Mouse (Mus musculus): ENCODE results near the gene Usp1. TPM values are rescaled to one million over a fixed set of nuclear protein-coding genes. Genes with fewer than 3 reads are reported as not detected.
"Not testable (repeated sequence)": the region's sequence is repeated elsewhere in the genome, so short reads cannot be mapped to it uniquely, and the experiment has no call there.

Gene Usp1
- 10 to 100 TPM; 18.4 to 24.5 TPM for total RNA-seq (2021)

GRCm38 (mm10) chr4:98923568-98924070 lies at the start of gene Usp1:
TSS of gene Usp1 (plus strand) at chr4:98923810.
- DNase-seq (ENCODE audit: low spot score in 2 of 2), result peak in 1 of 2 experiments; percentile 89
- intact Hi-C loops (cut with DNase I), result loop anchor here (2.0 to 5.0 kb wide), 2 partner anchors 197 to 269 kb away; partner anchors contain the start of genes Atg4c and Dock7

DNA sequence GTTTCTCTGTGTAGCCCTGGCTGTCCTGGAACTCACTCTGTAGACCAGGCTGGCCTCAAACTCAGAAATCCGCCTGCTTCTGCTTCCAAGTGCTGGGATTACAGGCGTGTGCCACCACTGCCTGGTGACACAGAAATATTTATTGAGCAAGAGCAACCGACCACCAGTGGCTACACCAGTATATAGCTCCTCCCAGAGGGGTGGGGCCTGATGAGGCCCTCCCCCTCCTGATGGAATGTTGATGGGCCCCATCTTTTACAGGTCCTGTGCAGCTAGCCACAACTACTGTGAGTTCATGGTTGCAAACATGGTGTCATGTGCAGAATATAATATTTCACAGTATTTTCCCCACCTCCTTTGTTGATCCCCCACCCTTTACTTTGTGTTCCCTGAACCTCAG lies 40.9 kb upstream of the Usp1 start:
- no peak for DNase-seq (ENCODE audit: low spot score in 2 of 2)
- intact Hi-C loops (cut with DNase I), result no loop called here

DNA sequence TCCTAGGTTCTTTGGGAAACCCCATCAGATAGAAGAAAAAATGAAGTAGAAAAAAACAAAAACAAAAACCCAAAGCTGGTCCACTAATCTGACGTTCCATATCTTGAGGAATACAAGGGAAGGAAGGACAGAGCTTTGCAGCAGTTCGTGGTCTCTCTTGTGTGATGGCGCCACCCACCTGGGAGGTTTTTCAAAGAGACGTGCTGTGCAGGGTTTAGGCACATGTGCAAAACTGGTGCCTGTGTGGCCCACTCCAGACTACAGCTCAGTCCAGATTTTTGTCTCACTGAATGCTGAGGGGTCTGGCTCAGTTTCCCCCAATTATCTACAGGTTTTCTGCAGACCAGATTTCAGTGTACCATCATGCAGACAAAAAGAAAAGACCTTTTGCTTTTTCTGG lies 37.2 kb upstream of the Usp1 start:
- intact Hi-C loops (cut with DNase I), result loop anchor here (5.0 kb wide), 1 partner anchor 149 kb away; no protein-coding TSS in a partner anchor

DNA sequence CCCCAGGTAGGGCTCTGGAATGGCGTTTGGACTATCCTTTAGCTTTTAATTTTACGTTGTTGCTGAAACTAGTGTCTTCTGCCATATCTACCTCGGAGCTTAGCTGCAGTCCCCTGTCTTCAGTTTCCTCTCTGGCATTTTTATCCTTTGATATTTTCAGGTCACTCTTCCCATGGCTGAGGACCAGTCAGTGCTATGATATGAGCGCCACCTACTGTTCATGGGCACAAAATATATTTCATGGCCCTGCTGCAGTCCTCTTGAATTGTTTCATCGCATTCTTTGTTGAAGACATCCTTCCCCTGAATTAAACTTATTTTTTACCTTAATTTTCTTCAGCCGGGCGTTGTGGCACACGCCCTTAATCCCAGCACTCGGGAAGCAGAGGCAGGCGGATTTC lies 36.5 kb upstream of the Usp1 start:
- intact Hi-C loops (cut with DNase I), result loop anchor here (5.0 kb wide), 1 partner anchor 150 kb away; no protein-coding TSS in a partner anchor
- DNase-seq (ENCODE audit: low spot score in 2 of 2), result peak; percentile 23 to 29

More for the DNA sequence above, 37.2 kb upstream of the Usp1 start:
- DNase-seq (ENCODE audit: low spot score in 2 of 2), result no peak

- intact Hi-C loops (cut with DNase I), result no loop called here
- no peak for DNase-seq (ENCODE audit: low spot score in 2 of 2)
Measured at GRCm38 (mm10) chr4:98910246-98910645, 13.4 kb upstream of the Usp1 start.

DNA sequence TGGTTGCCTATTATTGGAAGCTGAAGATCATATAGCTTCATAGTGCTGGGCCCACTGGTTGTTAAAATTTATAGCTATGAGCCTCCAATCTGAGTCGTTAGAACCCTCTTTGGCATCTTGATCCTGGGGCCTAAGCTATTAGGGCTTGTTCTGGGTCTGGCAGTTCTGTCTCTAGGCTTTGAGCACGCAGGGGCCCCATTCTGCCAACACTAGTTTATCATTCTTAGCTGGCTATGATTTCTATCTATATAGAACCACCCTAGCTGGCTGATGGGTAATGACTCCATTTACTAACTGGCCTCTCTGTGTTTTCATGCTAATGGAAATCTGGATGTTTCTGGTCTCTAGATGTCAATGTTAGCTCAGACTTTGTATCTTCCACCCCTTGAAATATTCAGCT lies 5.9 kb upstream of the Usp1 start:
- DNase-seq (ENCODE audit: low spot score in 2 of 2), result no peak
- intact Hi-C loops (cut with DNase I), result no loop called here

- no peak for DNase-seq (ENCODE audit: low spot score in 2 of 2)
- intact Hi-C loops (cut with DNase I), result no loop called here
Measured at GRCm38 (mm10) chr4:98918204-98918603, 5.4 kb upstream of the Usp1 start.

DNA sequence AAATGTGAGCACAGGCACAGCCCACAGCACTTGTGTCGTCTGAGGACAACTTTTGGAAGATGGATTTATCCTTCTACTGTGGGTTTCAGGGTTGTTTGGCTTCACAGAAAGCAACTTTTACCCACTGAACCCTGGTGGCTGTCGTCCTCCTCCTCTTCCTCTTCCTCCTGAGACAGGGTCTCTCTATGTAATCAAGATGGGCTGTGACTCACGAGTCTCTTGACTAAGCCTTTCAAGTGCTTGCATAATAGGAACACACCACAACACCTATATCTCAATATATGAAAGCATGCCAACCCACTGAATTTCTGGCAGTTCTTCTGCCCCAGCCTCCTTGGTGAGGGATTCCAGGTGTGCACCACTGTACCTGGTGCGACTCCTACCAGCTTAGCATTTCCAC lies 2.7 kb upstream of the Usp1 start:
- intact Hi-C loops (cut with DNase I), result loop anchor here (5.0 kb wide), 1 partner anchor 271 kb away; the partner anchor contains the start of gene Atg4c

GRCm38 (mm10) chr4:98922061-98922642 lies 1.5 kb upstream of the Usp1 start:
- peak in 1 of 2 experiments; percentile 8 for DNase-seq (ENCODE audit: low spot score in 2 of 2)
- intact Hi-C loops (cut with DNase I), result loop anchor here (2.0 to 5.0 kb wide), 2 partner anchors 199 to 270 kb away; partner anchors contain the start of genes Atg4c and Dock7

More for the DNA sequence above, 2.7 kb upstream of the Usp1 start:
- no peak for DNase-seq (ENCODE audit: low spot score in 2 of 2)

GRCm38 (mm10) chr4:98922643-98923567 lies 705 bp upstream of the Usp1 start:
- peak; percentile 97 for DNase-seq (ENCODE audit: low spot score in 2 of 2)
- intact Hi-C loops (cut with DNase I), result loop anchor here (2.0 to 5.0 kb wide), 2 partner anchors 198 to 269 kb away; partner anchors contain the start of genes Atg4c and Dock7

DNA sequence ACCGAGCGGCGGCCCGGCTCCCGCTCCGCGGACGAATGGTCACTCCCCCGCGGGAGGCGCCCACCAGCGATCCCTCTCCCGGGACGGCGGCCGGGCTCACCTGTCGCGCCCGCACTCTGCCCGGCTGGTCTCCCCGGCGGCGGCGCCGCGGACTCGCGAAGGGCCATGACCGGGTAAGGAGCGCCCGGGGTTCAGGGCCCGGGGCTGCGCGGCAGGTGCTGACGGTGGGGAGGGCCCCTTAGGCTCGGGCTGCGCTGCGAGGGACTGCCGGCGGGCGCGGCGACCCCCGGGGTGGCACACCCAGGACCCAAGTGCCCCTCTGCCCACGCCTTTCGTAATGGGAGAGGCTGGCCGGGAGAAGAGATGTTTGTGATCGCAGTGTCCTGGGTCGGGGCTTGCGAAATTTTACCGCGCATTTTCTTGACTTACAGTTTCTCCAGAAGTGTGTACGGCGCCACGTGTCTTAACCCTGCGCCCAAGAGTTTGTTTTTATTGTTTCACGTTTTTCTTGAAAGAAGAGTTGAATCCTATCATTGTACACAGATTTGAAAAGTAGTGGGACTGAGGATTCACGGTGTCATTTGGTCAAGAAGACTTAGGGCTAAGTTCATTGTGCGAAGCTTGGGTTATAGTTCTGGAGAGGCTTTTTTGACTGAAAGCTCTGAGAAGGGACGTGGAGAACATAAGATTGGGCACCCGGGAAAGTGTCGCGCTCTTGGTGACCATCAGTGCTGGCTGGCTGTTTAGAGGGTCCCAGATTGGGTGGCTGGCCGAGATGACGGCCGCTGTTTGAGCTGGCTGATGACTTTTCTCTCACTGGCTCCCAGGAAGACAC lies 678 bp downstream of the Usp1 start:
- no peak for DNase-seq (ENCODE audit: low spot score in 2 of 2)
- intact Hi-C loops (cut with DNase I), result loop anchor here (5.0 kb wide), 1 partner anchor 268 kb away; the partner anchor contains the start of gene Atg4c

DNA sequence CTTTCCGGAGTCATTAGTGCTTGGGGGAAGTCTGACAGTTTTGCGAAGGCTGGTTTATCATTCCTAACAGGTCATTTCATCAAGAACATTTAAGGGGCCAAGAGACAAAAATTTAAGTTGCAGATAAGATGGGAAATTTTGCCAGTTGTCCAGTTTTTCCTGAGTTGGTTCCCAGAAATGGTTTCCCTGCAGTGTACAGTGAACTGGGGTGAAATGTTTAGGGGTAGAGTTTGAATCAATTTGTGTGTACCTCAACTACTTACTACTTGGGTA lies 1.2 kb downstream of the Usp1 start:
- intact Hi-C loops (cut with DNase I), result loop anchor here (5.0 kb wide), 1 partner anchor 267 kb away; the partner anchor contains the start of gene Atg4c
- no peak for DNase-seq (ENCODE audit: low spot score in 2 of 2)

DNA sequence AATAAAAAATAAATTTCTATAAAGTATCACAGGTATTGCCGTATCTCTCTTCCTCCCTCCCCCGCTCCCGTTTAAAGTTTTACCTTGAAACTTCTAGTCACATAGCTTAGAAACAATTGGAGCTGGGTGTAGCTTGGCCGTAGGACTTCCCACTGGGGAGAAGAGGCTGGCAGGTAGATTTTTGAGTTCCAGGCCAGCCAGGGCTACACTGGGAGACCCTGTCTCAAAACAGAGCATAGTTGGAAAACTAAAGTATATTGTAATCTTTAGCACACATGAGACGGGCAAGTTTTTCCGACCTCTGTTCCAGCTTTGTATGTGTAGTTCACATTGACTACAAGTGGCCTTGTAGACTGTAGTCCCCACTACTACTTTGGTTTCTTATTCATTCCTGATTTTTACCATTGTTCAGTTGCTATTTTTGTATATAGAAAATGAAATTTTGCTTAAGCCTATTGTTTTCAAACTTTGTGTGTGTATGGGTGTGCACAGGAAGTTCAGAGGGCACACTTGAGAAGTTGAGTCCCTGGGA lies 1.7 kb downstream of the Usp1 start:
- DNase-seq (ENCODE audit: low spot score in 2 of 2), result no peak
- intact Hi-C loops (cut with DNase I), result no loop called here

DNA sequence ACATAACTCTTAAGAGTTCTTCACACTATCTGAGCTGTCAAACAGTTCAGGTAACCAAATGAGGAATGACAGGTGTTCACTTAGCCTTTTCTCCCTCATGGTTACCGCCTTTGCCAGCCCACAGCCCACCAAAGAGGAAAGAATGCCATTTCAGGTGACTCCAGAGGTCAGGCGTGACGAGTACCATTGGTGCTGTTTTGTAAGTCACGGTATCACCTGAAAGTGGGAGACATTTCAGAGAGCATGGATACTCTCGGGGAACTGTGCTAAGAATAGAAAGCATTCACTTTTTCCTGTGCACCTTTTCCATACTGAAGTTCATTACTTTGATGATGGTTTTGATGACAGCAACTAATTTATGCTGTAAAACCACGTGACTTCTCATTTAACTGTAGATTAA lies 12.4 kb downstream of the Usp1 start:
- DNase-seq (ENCODE audit: low spot score in 2 of 2), result no peak
- intact Hi-C loops (cut with DNase I), result no loop called here

DNA sequence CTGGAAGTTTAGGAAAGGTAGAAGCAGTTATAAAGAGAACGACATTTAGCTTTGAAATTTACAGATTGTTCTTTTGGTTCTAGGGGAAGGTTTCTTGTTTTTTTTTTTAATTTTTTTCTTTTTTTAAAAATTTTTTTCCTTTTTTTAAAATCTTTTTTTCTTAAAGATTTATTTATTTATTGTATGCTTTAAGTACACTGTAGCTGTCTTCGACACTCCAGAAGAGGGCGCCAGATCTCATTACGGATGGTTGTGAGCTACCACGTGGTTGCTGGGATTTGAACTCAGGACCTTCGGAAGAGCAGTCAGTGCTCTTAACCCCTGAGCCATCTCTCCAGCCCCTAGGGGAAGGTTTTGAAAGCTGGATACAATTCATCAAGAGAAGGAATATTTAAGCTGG lies 14.6 kb downstream of the Usp1 start:
- DNase-seq (ENCODE audit: low spot score in 2 of 2); intact Hi-C loops (cut with DNase I): not testable (repeated sequence)

DNA sequence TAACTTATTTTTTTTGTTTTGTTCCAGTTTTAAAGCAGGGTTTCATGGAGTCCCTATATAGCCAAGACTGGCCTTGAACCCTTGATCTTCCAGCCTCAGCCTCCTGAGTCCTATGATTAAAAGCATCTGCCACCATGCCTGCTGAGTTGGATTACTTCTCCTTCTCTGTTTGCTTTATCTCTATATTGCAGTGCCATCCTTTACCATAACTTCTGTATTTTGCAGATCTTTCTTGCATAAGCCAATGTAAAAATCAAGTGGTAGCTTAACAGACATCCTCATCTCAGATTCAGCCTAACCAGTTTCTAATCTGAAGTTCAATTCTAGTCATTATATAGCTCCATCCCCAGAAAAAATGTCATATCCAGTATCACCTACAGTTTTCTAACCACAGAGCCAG lies 27.0 kb downstream of the Usp1 start:
- DNase-seq (ENCODE audit: low spot score in 2 of 2), result no peak
- intact Hi-C loops (cut with DNase I), result no loop called here

GRCm38 (mm10) chr4:98955986-98956385 lies 32.4 kb downstream of the Usp1 start:
- no peak for DNase-seq (ENCODE audit: low spot score in 2 of 2)
- intact Hi-C loops (cut with DNase I), result no loop called here

DNA sequence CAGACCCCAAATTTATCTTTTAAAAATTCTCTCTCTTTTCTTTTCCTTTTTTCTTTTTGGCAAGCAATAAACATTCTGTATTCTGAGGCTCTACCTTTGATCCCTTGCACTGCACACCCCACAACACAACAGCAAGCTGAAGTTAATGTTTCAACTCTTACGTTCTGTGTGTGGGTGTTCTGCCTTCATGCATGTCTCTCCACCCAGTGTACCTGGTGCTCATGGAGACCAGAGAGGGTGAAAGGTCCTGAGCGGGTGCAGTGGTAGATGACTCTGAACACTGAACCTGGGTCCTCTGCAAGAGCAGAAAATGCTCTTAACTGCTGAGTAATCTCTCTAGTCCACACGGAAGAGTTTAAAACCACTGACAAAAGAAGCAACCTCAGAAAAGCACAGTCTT lies 36.6 kb downstream of the Usp1 start:
- DNase-seq (ENCODE audit: low spot score in 2 of 2), result no peak
- intact Hi-C loops (cut with DNase I), result no loop called here

- no peak for DNase-seq (ENCODE audit: low spot score in 2 of 2)
- intact Hi-C loops (cut with DNase I), result loop anchor here (10.0 kb wide), 1 partner anchor 215 kb away; no protein-coding TSS in a partner anchor
Measured at GRCm38 (mm10) chr4:98969946-98970345, 46.3 kb downstream of the Usp1 start.
